Mouse (Mus musculus) MEL (cell line): Measurements from ENCODE around the gene Hvcn1. TPM values are rescaled to one million over a fixed set of nuclear protein-coding genes. Genes with fewer than 3 reads are reported as not detected.

Source experiments
- DNase-seq: peaks from one replicate; pipeline ENCODE4 v3.0.0; 2011; ENCODE audit warnings: low read depth, low spot score
- H3K27ac ChIP-seq: 2 replicates; pipeline ENCODE4 v1.5.1; 2012; ENCODE audit warnings: low read depth, mild to moderate bottlenecking, control low read depth, low read length, moderate library complexity; ENCODE audit not compliant: control insufficient read depth
- H3K27me3 ChIP-seq, 2 experiments: fragments of 150-350 bp in 1 of 2; sonication (generic) in 1 of 2; 2 replicates each; pipeline ENCODE4 v1.6.1; 2012; ENCODE audit warnings: low read length in 2 of 2, mild to moderate bottlenecking in 2 of 2, improper control_type of control experiment in 1 of 2, moderate library complexity in 1 of 2; ENCODE audit not compliant: insufficient read depth in 2 of 2, control insufficient read depth in 1 of 2
- H3K36me3 ChIP-seq, 2 experiments: 2 replicates each; pipeline ENCODE4 v1.6.1; 2012 to 2014; ENCODE audit warnings: low read length in 2 of 2, improper control_type of control experiment in 1 of 2, inconsistent platforms in 1 of 2, mild to moderate bottlenecking in 1 of 2; ENCODE audit not compliant: insufficient read depth in 2 of 2, control insufficient read depth in 1 of 2
- H3K4me1 ChIP-seq, 2 experiments: fragments of 150-350 bp in 1 of 2; sonication (generic) in 1 of 2; 2 replicates each; pipeline ENCODE4 v1.6.1; 2012; ENCODE audit warnings: low read length in 2 of 2, improper control_type of control experiment in 1 of 2, mild to moderate bottlenecking in 1 of 2; ENCODE audit not compliant: insufficient read depth in 2 of 2, control insufficient read depth in 1 of 2
- H3K4me3 ChIP-seq, 2 experiments: fragments of 150-350 bp in 1 of 2; sonication (generic) in 1 of 2; 2 replicates each; pipeline ENCODE4 v1.5.1; 2012; ENCODE audit warnings: low read depth in 2 of 2, low read length in 2 of 2, mild to moderate bottlenecking in 2 of 2, moderate library complexity in 2 of 2, control low read depth in 1 of 2, improper control_type of control experiment in 1 of 2; ENCODE audit not compliant: control insufficient read depth in 1 of 2, insufficient read depth in 1 of 2
- H3K79me2 ChIP-seq: 2 replicates; pipeline ENCODE4 v1.6.1; 2012; ENCODE audit warnings: mild to moderate bottlenecking, low read length, moderate library complexity; ENCODE audit not compliant: control insufficient read depth, poor library complexity, insufficient read depth
- H3K9ac ChIP-seq: 2 replicates; pipeline ENCODE4 v1.6.1; 2012; ENCODE audit warnings: low read depth, mild to moderate bottlenecking, control low read depth, low read length, moderate library complexity; ENCODE audit not compliant: control insufficient read depth, poor library complexity, severe bottlenecking
- H3K9me3 ChIP-seq: fragments of 150-350 bp; sonication (generic); replicated peaks from 2 replicates; pipeline ENCODE4 v1.6.1; 2012; ENCODE audit warnings: mild to moderate bottlenecking, low read length, improper control_type of control experiment, moderate library complexity; ENCODE audit not compliant: insufficient read depth
- BHLHE40 ChIP-seq: IDR thresholded peaks from 2 replicates; pipeline ENCODE4 v1.6.1; 2012; ENCODE audit warnings: low read depth, mild to moderate bottlenecking, inconsistent platforms, low read length, improper control_type of control experiment, borderline replicate concordance
- ELF1 ChIP-seq: IDR thresholded peaks from 2 replicates; pipeline ENCODE4 v1.6.1; 2014; ENCODE audit warnings: low read depth, mild to moderate bottlenecking, inconsistent platforms, low read length, improper control_type of control experiment, moderate library complexity
- EP300 ChIP-seq, 2 experiments: IDR thresholded peaks; 2 replicates each; pipeline ENCODE4 v1.6.1; 2011; ENCODE audit warnings: improper control_type of control experiment in 2 of 2, low read length in 2 of 2, low read depth in 1 of 2, mild to moderate bottlenecking in 1 of 2
- ETS1 ChIP-seq: IDR thresholded peaks from 2 replicates; pipeline ENCODE4 v1.6.1; 2012; ENCODE audit warnings: low read depth, mild to moderate bottlenecking, inconsistent platforms, low read length, improper control_type of control experiment, moderate library complexity
- GABPA ChIP-seq: IDR thresholded peaks from 2 replicates; pipeline ENCODE4 v1.6.1; 2012; ENCODE audit warnings: low read depth, mild to moderate bottlenecking, inconsistent platforms, low read length, improper control_type of control experiment, moderate library complexity
- GATA1 ChIP-seq: IDR thresholded peaks from 2 replicates; pipeline ENCODE4 v1.6.1; 2011; ENCODE audit warnings: low read depth, low read length, improper control_type of control experiment
- HCFC1 ChIP-seq: IDR thresholded peaks from 2 replicates; pipeline ENCODE4 v1.6.1; 2012; ENCODE audit warnings: low read depth, mild to moderate bottlenecking, inconsistent platforms, low read length, improper control_type of control experiment, moderate library complexity
- MAZ ChIP-seq: IDR thresholded peaks from 2 replicates; pipeline ENCODE4 v1.6.1; 2012; ENCODE audit warnings: low read depth, mild to moderate bottlenecking, inconsistent platforms, low read length, improper control_type of control experiment
- MEF2A ChIP-seq: IDR thresholded peaks from 2 replicates; pipeline ENCODE4 v1.6.1; 2014; ENCODE audit warnings: low read depth, mild to moderate bottlenecking, inconsistent platforms, low read length, improper control_type of control experiment; ENCODE audit not compliant: poor library complexity, insufficient replicate concordance, severe bottlenecking; ENCODE audit errors: extremely low read depth
- NRF1 ChIP-seq: IDR thresholded peaks from 2 replicates; pipeline ENCODE4 v1.6.1; 2014; ENCODE audit warnings: low read depth, mild to moderate bottlenecking, inconsistent platforms, low read length, improper control_type of control experiment, moderate library complexity; ENCODE audit not compliant: poor library complexity, insufficient read depth, severe bottlenecking
- POLR2A ChIP-seq, 2 experiments: IDR thresholded peaks; 2 replicates each; pipeline ENCODE4 v1.6.1; 2011 to 2012; ENCODE audit warnings: low read length in 2 of 2, mild to moderate bottlenecking in 2 of 2, control low read depth in 1 of 2, improper control_type of control experiment in 1 of 2, low read depth in 1 of 2, moderate library complexity in 1 of 2; ENCODE audit not compliant: control insufficient read depth in 1 of 2, insufficient read depth in 1 of 2, poor library complexity in 1 of 2
- POLR2AphosphoS5 ChIP-seq: IDR thresholded peaks from 2 replicates; pipeline ENCODE4 v1.6.1; 2012; ENCODE audit warnings: low read depth, borderline replicate concordance, mild to moderate bottlenecking, inconsistent platforms, low read length, moderate library complexity, mixed read lengths
- RAD21 ChIP-seq: IDR thresholded peaks from 2 replicates; pipeline ENCODE4 v1.6.1; 2011; ENCODE audit warnings: mild to moderate bottlenecking, low read depth, low read length, improper control_type of control experiment
- RCOR1 ChIP-seq: IDR thresholded peaks from 2 replicates; pipeline ENCODE4 v1.6.1; 2012; ENCODE audit warnings: low read depth, mild to moderate bottlenecking, inconsistent platforms, low read length, improper control_type of control experiment
- SIN3A ChIP-seq: IDR thresholded peaks from 2 replicates; pipeline ENCODE4 v1.6.1; 2012; ENCODE audit warnings: low read length, improper control_type of control experiment, inconsistent platforms
- SMC3 ChIP-seq: IDR thresholded peaks from 2 replicates; pipeline ENCODE4 v1.6.1; 2011; ENCODE audit warnings: low read depth, low read length, improper control_type of control experiment
- TCF12 ChIP-seq: IDR thresholded peaks from 2 replicates; pipeline ENCODE4 v1.6.1; 2014; ENCODE audit warnings: low read depth, mild to moderate bottlenecking, inconsistent platforms, low read length, improper control_type of control experiment, moderate library complexity
- UBTF ChIP-seq: IDR thresholded peaks from 2 replicates; pipeline ENCODE4 v1.6.1; 2012; ENCODE audit warnings: low read depth, mild to moderate bottlenecking, inconsistent platforms, low read length, improper control_type of control experiment, moderate library complexity, borderline replicate concordance; ENCODE audit not compliant: insufficient read depth
- USF1 ChIP-seq: IDR thresholded peaks from 2 replicates; pipeline ENCODE4 v1.6.1; 2014; ENCODE audit warnings: low read depth, mild to moderate bottlenecking, inconsistent platforms, low read length, improper control_type of control experiment, moderate library complexity
- ZKSCAN1 ChIP-seq: IDR thresholded peaks from 2 replicates; pipeline ENCODE4 v1.6.1; 2012; ENCODE audit warnings: low read depth, mild to moderate bottlenecking, inconsistent platforms, low read length, improper control_type of control experiment, moderate library complexity
- ZMIZ1 ChIP-seq: IDR thresholded peaks from 2 replicates; pipeline ENCODE4 v1.6.1; 2012; ENCODE audit warnings: low read depth, mild to moderate bottlenecking, inconsistent platforms, low read length, improper control_type of control experiment, moderate library complexity
- ZNF384 ChIP-seq: IDR thresholded peaks from 2 replicates; pipeline ENCODE4 v1.6.1; 2012; ENCODE audit warnings: low read depth, mild to moderate bottlenecking, inconsistent platforms, low read length, improper control_type of control experiment
- polyA plus RNA-seq, 2 experiments: library from polyadenylated mRNA; stranded (reverse) in 1 of 2; unstranded in 1 of 2; fragments of >175 nt in 1 of 2; fragments of >200 nt in 1 of 2; gene quantifications; 2 replicates each; pipeline versions ENCODE4 v1.2.1 to v1.2.4; 2012; ENCODE audit warnings: low replicate concordance in 2 of 2, low read depth in 1 of 2; ENCODE audit not compliant: insufficient read length in 2 of 2, insufficient read depth in 1 of 2, missing spikeins in 1 of 2
- total RNA-seq: library from RNA; depleted of rRNA; stranded (reverse); fragments of 300-350 nt; gene quantifications from 2 replicates; pipeline ENCODE4 v1.2.3, GENCODE M21; 2012

The Hvcn1 gene
- total and polyA plus RNA-seq, 3 experiments, result 8.4 to 13.5 TPM; not detected in 1

DNA sequence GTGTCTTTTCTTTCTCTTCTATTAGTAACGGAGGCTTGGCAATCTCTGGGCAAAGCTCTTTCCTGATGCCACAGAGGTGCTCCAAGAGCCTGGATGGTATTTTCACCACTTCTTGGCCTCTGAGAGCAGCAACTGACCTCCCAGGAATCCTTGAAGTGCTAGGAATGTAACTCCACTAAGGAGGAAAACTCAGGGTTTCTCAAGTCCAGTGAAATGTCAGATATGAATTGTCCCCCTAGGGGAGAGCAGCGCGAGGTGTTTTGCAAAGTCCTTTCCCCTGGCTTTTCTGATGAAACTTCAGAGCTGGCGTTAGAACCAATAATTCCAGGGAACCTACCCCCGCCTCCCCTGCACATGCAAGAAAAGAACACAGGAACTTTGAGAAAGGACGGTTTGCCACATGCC is 73.8 kb downstream of the Hvcn1 start:
- no peak for TF ChIP-seq GABPA
- no peak for TF ChIP-seq POLR2A (IDR thresholded peaks at IDR 0.05; ENCODE audit: control insufficient read depth in 1 of 2, insufficient read depth in 1 of 2, low read depth in 1 of 2, low read length in 2 of 2, poor library complexity in 1 of 2)
- TF ChIP-seq SIN3A, result no peak
- no peaks in the 10 kb centered on the region for H3K9me3 ChIP-seq
- no peaks in the 10 kb centered on the region for H3K27me3 ChIP-seq
- no peak overlapping the region for H3K27ac ChIP-seq
- no peak overlapping the region for H3K4me3 ChIP-seq
- H3K36me3 ChIP-seq, result peaks cover 0 to 31% of the 10 kb centered on the region in 2 experiments; a peak in 2 of 4 replicates
- H3K4me1 ChIP-seq, result peaks cover 13 to 30% of the 10 kb centered on the region in 2 experiments
- DNase-seq, result no peak
- no peak overlapping the region for H3K9ac ChIP-seq
- H3K79me2 ChIP-seq, result peaks cover 12% of the 10 kb centered on the region

DNA sequence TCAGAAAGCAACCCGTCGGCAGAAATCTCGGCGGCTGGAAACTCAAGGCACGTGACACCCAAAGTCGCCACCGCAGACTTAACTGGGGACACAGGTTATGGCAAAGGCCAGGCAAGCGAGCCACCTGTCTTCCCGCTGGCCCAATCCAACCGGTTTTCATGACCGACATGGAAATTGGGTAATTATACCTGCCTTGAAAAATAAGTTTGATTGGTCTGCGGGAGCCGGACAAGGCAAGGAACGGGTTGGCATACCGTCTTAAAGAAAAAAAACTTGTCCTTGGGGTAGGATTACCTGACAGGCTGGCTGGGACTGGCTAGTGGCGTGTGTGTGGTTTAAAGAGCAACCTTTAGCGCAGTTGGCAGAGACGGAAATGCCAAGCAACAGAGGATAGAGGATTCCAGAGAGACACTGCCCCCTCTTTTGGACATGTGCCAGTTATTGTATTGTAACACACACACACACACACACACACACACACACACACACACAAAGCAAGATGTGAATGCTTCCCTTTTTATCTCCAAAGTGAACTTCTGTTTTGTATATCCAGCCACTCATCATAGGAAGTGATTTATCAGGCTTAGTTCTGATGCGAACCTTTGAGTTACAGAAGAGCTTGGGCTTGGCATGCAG is 74.3 kb downstream of the Hvcn1 start:
- DNase-seq, result peak; percentile 76
- no peak overlapping the region for H3K9ac ChIP-seq
- no peak overlapping the region for H3K27ac ChIP-seq

DNA sequence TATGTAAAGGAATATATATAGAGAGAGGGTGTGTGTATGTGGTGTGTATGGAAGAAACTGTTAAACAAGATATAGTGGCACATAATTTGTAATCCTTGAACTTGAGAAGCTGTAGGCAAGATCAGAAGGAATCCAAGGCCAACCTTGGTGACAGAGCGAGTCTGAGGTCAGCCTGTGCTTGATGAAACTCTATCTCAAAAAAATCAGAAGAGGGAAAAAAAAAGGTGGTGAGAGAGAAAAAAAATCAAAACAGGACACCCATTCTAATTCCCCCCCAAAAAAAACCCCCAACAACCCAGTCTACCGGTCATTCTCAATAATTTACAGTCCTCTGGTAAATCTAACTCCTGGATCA is 77.2 kb downstream of the Hvcn1 start:
- Histone ChIP-seq H3K27me3 (no peaks in the 10 kb centered on the region), H3K9ac (peak overlapping the region; percentile 17; the same call in 1 of the 2 replicates), H3K4me3 (peak overlapping the region; percentile 42 to 59), H3K9me3 (no peaks in the 10 kb centered on the region), H3K79me2 (peaks cover 42% of the 10 kb centered on the region), H3K27ac (no peak overlapping the region), H3K36me3 (peaks cover 4 to 45% of the 10 kb centered on the region in 2 experiments), H3K4me1 (peaks cover 16 to 43% of the 10 kb centered on the region in 2 experiments)
- no peak for DNase-seq
- TF ChIP-seq ZNF384 (peak; percentile 74), EP300 (IDR thresholded peaks at IDR 0.05; ENCODE audit: low read depth in 1 of 2, low read length in 2 of 2) (0 out of 4 replicates have a peak, but pooled peaks of 1 of the 2 experiments have one; percentile 5), RAD21 (no peak), RCOR1 (0 out of 2 replicates have a peak, but pooled peaks have one; percentile 15), POLR2A (IDR thresholded peaks at IDR 0.05; ENCODE audit: control insufficient read depth in 1 of 2, insufficient read depth in 1 of 2, low read depth in 1 of 2, low read length in 2 of 2, poor library complexity in 1 of 2) (no peak; a peak in 1 of 4 replicates)

More for the DNA sequence above, 74.3 kb downstream of the Hvcn1 start:
- no peak for TF ChIP-seq MEF2A
- TF ChIP-seq USF1, result no peak
- peak; percentile 74 for TF ChIP-seq ETS1
- 0 out of 2 replicates have a peak, but pooled peaks have one; percentile 37 for TF ChIP-seq TCF12
- TF ChIP-seq ZKSCAN1, result no peak
- peak; percentile 47; the same call in 1 of the 2 replicates for TF ChIP-seq HCFC1
- peak; percentile 59 to 63; a peak in 3 of 4 replicates for TF ChIP-seq EP300 (IDR thresholded peaks at IDR 0.05; ENCODE audit: low read depth in 1 of 2, low read length in 2 of 2)
- TF ChIP-seq NRF1, result no peak
- TF ChIP-seq UBTF, result no peak
- TF ChIP-seq SMC3, result no peak
- TF ChIP-seq MAZ, result 0 out of 2 replicates have a peak, but pooled peaks have one; percentile 49
- TF ChIP-seq BHLHE40, result peak; percentile 23; the same call in 1 of the 2 replicates
- peak; percentile 76 for TF ChIP-seq SIN3A
- peak; percentile 75 for TF ChIP-seq GATA1
- no peak for TF ChIP-seq ZMIZ1
- TF ChIP-seq ZNF384, result peak; percentile 42; the same call in 1 of the 2 replicates
- TF ChIP-seq POLR2AphosphoS5, result no peak
- TF ChIP-seq ELF1, result no peak
- TF ChIP-seq RCOR1, result peak; percentile 92
- Histone ChIP-seq H3K79me2 (peaks cover 17% of the 10 kb centered on the region), H3K27me3 (no peaks in the 10 kb centered on the region), H3K4me1 (peaks cover 16 to 35% of the 10 kb centered on the region in 2 experiments), H3K36me3 (peaks cover 0 to 34% of the 10 kb centered on the region in 2 experiments; a peak in 2 of 4 replicates), H3K4me3 (no peak overlapping the region), H3K9me3 (no peaks in the 10 kb centered on the region)
